Mouse (Mus musculus): Measurements from ENCODE around the gene Ccdc185. TPM values are rescaled to one million over a fixed set of nuclear protein-coding genes. Genes with fewer than 3 reads are reported as not detected.

The Ccdc185 gene
- polyA plus RNA-seq, 1 experiment from 2014 or later = not detected

Other genes with a start within 250 kb of the Ccdc185 start
- 104 and 111 TPM in 2 replicates for gene Capn2, start 231.6 kb downstream of the Ccdc185 start, polyA plus RNA-seq (2016; fragmentation: Nextera tagmentation; extraction: Ambion mirVana)
- gene Capn8, start 184.2 kb downstream of the Ccdc185 start, polyA plus RNA-seq (2016; fragmentation: Nextera tagmentation; extraction: Ambion mirVana) = 0.06 and 0.16 TPM in 2 replicates
- gene Susd4, start 14.7 kb upstream of the Ccdc185 start, polyA plus RNA-seq (2016; fragmentation: Nextera tagmentation; extraction: Ambion mirVana) = 26.8 and 28.3 TPM in 2 replicates
- 0.27 and 0.78 TPM in 2 replicates for gene Tlr5, start 205.6 kb upstream of the Ccdc185 start, polyA plus RNA-seq (2016; fragmentation: Nextera tagmentation; extraction: Ambion mirVana)

All from midbrain, embryonic 12.5 days (tissue).